Mouse (Mus musculus) MEL-GATA-1-ER (cell line): ENCODE measurements around the gene Rft1.

Experiments used
- DNase-seq: peaks from one replicate; pipeline ENCODE4 v3.0.0-alpha.2; 2012; ENCODE audit warnings: low read depth; ENCODE audit errors: extremely low read depth

The Rft1 gene

DNA sequence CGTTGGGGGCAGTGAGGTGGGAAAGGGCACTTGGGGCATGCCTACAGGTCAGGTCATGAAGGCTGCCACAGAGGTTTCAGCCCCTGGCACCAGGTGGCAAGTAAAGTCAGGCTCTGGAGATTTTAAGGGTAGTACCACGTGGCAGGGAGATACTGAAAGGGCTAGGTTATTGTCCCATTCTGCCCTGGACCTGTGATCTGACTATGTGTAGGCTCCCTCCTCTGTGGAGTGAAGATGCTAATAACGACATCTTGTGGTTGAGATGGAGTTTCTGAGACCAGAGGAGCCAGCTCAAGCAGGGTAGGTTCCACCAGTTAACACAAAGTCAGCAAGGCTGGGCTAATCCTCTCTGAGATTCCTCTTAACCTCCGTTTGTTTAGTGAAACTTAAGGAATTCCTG lies 24.3 kb upstream of the Rft1 start:
- DNase-seq, result no peak

DNA sequence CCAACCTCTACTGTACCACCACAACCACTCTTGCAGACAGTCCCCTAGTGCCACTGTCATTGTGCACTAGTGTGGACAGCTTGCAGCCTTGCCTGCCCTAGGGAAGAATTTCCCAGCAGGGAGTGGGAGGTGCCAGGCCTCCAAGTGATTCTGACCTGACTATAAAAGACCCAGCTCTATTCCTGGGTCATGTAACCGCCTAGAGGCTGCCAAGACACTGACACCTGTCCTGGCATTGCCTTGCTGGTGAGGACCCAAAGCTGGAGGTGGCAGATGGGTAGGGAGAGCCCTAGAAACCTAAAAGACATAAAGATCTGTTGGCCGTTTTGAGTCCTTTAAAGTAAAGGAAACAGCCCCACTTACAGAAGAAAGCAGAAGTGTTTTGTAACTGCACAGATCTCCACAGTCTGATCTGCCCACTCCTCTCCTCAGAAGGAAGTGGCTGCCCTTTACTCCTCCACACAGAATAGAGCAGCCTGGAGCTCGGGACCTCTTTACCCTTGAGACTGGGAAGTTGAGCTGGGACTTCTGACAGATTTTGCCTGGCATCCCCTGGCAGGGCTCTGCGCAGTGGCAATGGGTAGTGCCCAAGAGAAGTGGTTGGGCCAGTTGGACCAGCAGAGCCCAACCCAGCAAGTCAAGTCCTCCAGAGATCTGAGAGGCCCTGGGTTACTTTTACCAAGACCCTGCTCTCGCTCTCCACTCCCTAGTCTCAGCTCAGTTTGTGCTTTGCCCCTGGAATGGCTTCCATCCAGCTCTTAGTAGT lies 23.2 kb upstream of the Rft1 start:
- peak; percentile 66 for DNase-seq

DNA sequence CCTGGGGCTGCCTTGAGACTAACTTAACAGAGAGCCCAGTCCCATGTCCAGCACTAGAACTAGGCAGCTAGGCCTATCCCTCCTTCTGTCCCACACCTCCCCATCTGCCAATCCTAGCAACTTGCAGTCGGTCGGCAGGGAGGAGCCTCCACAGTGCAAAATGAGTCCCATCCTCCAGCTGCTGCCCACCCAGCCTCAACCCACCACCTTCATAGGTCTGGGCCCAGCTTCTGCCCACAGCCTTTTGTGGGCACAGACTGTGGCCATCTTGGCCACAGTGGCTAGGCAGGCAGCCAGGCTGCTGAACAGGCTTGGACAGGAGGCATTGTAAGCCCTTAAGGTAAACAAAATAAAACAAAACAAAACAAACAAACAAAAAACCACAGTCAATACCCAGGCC lies 22.3 kb upstream of the Rft1 start:
- DNase-seq, result no peak

DNA sequence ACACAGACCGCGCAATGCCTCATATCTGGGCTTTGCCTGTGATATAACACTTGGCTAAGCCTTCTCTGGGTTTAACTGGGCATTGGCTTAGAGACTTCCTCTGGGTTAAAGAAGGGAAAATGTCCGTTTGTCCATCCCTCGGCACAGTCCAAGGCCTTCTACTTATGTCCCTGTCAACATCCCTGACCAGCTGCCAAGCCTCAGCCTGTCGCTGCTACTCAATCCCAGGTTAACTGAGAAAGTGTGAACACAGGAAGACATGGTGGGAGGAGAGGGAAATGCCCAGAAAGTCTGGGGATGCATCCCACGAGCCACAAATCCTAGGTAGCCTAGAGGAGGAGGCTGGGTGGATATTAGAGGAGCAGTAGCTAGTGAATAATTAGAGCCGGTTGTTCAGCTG lies 20.5 kb upstream of the Rft1 start:
- DNase-seq, result no peak

DNA sequence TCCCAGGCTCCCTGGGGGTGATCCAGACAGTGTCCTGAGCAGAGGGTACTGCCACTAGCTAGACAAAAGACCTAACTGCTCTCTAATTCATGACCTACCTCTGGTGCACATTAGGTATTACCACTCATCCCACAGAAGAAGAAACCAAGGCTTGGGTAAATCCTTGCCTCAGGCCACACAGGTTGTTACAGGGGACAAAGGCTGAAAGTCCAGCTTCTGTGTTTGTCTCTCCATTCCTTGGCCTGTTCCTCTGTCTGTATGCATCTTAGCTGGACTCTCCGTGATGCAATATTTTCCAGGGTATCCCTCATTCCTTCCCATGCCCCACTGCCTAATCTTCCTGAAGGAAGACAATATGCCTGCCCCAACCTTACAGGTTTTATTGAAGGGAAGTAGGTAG lies 19.7 kb upstream of the Rft1 start:
- no peak for DNase-seq

DNA sequence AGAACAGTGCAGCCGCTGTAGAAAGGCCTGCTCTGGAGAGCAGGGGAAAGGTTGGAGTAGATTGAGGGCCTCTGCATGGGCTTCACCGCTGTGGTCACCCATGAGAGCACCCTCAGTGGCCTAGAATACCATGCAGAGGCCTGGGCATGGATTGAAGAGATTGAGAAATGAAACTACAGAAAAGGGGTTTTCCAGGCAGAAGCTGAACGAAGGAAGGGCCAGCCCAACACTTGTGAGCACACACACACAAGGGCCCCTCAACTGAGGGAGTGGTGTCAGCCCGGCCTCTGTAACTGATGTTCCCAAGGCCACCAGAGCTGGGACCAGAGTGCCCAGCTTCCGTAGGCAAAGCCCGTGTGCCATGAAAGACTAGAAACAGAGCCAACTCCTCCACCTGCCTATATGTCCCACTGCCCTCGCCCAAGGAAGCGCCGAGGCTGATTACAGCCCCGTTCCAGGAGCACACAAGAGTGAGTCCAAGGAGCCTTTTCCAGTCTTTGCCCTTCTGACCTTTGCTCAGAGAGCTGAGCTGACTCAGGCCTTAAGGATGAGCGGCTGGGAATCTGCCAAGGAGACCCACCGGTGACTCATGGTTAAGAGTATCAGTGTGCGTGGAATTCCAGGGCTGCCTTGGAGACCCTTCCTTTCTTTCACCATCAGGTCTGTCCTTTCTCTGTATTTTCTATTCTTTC lies 18.8 kb upstream of the Rft1 start:
- DNase-seq, result no peak

DNA sequence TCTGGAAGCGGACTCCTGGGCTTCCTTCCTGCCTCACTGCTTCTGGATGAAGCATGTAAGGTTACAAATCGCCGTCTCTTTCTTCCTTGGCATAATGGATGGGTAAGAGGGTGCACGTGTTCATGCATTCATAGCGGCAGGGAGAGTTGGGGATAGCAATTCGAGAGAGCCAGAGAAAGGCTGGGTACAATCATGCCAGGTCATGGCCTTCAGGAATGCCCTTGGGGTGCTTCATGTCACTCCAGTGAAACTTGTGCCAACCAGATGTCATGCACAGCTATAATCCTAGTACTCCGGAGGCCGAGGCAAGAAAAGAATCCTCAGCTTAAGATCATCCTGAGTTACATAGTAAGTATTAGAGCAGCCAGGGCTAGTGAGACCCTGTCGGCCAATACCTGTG lies 17.7 kb upstream of the Rft1 start:
- DNase-seq, result no peak

DNA sequence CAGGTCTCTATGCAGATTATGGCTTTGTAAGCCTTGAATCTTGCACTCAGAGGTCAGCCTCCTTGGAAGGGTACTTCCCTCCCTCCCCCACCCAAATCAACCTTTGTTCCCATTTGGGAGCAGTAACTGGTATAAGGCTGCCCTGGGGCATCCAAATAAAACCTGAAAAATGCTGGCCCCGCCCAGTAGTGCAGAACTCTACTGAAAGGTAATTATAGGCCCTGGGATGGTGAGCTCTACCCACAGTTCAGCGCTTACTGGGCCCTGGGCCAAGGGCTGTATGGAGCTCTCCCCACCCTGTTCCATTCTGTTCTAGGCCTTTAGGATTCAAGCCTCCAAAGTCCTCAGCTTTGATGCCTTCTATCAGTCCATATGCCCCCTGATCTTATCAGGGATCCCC lies 17.1 kb upstream of the Rft1 start:
- no peak for DNase-seq

DNA sequence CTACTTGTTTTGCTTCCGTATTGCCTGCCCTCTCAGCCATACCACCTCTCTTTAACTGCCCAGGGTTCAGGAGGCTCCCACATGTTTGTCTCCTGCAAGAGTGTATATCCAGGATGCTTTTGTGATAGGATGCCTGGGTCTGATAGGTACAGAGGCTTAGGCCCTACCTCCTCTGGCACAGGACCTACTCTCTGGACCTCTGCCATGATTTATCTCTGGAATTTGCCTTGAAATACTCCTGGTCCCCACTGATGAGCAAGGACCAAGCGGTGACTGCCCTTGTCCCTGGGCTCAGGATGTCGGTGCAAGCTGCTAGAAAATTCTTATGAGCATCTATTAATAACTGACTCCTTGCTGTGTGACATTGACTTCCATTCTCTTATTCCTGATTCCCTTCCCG lies 16.2 kb upstream of the Rft1 start:
- no peak for DNase-seq

DNA sequence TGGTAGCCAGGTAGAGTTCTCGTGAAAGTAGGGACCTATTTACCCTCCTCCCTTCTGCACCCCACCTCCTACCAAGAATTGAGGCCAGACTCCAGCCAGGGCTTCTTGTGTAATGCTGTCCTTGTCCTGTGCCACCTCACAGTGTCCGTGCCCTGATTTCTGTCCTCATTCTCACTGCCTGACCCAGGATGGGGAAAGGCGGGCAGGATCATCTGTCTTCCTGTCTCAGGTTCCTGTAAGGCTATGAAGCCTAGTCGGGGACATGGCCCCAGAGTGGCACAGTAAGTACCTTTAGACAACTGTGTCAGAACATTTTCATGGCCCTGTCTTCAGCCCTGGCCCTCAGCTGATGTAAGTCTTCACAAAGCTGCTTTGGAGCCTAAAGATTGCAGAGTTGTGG lies 15.5 kb upstream of the Rft1 start:
- no peak for DNase-seq

DNA sequence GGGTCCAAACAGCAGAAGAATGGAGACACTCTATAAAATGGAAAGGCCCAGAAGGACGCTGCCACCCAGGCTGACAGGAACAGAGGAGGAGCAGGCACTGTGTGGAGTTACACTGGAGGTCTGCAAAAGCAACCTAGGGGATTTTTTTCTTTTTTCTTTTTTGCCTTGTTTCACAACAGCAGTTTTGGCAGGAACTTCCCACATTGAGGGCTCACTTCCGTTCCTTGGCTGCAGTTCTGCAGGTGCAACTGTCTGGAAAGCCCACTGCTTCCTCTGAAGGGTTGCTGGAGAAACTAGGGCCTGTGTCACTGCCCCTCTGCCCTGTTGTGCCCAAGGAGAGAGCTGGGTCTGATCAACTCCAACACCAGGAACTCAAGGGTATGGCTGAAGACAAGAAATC lies 12.4 kb upstream of the Rft1 start:
- no peak for DNase-seq

DNA sequence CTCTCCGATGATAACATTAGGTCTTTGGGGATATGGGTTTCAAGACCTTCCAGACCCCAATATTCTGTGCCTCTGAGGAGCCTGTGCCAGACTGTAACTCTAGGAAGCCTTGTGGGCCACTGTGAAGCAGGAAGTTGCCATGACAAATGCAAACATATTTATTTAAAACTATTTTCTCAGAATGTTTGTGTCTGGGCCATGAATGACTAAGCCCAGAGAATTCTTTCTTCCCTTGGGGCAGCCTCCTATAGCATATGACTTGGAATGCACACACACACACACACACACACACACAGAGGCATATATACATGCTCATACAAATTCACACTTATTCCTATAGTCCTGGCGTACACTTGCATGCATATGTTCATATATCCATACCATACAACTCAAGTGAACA lies 10.1 kb upstream of the Rft1 start:
- DNase-seq, result no peak

DNA sequence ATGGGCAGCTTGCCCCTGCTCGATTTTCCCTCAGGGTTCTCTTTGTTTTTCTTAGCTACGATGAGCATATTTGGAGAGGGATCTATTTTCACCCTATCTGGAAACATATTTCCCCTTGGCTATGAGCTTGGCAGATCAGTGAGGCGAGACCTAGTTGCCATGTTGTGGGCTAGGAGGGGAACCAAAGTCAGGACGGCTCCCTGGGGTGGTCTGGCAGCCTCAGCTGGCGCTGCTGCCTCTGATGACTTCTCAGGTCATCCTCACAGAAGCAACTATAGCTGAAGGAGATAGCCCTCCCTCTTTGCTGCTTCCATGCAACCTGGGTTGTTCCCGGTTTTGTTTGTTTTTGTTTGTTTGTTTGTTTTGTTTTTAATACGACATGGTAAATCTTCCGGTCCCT lies 9.1 kb upstream of the Rft1 start:
- no peak for DNase-seq

DNA sequence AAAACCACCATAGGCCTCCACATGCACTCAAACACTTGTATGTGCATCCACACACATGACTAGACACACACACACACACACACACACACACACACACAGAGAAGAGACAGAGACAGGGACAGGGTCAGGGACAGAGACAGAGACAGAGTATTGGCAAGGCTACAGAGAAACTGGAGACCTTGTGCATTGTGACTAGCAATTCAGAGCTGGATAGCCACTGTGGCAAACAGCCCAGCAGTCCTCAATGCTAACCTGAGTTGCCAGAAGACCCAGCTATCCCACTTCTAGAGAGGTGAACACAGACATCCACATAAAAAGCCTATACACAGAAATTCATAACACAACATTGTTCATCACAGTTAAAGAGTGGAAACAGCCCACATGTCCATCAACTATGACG lies 7.7 kb upstream of the Rft1 start:
- DNase-seq, result no peak

DNA sequence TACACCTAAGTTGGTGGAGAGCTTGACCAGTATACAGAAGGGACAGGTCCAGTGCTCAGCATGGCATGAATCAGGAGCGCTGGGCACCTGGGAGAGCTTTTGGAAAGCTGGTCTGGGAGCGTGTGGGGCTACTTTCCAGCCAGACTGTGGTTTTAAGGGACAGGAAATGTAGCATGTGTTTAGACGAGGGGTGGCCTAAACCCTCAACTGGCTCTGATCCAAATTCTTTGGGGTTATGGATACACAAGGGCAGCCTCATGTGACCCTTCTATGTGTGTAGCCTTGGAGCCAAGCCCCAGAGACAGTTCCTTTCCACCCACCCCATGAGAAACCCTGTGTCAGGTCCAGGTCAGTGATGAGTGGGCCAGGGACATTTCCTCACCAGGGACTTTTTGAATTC lies 5.7 kb upstream of the Rft1 start:
- no peak for DNase-seq

DNA sequence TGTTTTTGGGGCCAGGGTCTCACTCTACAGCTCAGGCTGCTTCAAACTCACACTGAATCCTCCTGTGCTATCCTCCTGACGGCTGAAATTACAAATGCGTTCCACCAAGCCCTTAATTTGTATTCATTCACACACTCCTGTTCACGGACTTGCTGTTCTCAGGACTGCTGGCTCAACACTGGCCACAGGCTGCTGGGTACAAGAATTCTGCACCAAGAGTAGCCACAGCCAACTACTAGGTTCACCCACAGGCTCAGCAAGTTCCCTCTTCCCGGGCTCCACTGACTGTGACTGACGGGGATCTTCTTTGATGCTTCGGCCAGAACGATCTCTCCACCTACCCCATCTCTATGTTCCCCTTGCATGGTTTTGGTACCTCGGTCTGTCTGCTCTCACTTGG lies 4.4 kb upstream of the Rft1 start:
- no peak for DNase-seq

DNA sequence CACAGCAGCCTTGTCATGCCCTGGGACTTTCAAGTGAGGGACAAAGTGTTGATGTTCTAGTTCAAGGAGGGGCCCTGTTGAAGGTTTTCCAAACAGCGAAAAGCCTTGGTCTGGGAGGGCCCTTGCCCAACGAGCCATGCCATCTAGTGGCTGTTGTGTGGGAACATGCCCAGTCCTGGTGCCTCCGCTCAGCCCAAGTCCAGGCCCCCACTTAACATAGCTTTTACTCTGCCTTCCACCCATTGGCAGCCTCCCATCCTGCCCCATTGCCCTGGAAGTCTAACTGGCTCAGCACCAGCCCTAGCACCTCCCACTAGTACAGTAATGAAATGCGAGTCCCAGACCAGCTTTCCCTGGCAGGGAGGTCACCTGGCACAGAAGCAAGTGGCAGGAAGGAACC lies 3.2 kb upstream of the Rft1 start:
- no peak for DNase-seq

DNA sequence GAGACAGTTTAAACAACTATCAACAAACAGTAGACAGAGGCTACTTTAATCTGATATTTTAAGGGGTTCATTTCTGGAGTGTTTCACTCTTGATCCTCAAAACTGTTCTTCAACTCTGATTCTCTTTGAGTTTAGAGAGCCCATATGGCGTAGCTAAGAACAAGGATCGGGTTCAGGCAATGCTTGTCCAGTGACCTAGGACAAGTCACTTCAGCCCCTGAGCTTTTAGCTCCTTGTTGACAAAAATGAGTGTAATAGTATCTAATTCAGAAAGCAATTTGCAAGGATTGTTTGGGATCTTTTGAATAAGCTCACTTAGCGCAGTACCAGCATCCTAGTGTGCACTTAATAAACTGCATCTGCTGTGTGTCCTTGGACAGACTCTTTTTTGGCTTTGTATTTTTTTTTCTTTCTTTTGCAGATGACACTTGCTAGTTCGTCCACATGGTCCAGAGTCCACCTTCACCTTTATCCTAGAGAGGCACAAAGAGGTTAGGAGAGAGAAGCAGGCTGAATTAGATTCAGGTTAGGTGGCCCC lies 600 bp downstream of the Rft1 start:
- DNase-seq, result peak; percentile 17

DNA sequence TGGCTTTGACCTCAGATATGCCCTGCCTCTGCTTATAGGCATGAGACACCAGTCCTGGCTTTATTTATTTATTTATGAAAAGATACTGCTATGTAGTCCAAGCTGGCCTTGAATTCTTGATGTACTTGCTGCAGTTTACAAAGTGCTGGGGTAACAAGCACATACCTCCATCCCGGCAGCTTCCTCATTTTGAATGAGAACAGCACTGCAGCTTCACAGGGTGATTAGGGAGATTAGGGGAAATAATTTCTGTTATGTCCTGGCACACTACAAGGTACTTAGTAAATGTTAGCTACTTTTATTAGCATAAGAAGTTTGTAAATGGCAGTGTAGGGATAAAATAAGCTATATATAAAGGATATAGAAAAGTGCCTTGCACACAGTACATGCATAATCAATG lies 1.4 kb downstream of the Rft1 start:
- DNase-seq, result peak; percentile 84

DNA sequence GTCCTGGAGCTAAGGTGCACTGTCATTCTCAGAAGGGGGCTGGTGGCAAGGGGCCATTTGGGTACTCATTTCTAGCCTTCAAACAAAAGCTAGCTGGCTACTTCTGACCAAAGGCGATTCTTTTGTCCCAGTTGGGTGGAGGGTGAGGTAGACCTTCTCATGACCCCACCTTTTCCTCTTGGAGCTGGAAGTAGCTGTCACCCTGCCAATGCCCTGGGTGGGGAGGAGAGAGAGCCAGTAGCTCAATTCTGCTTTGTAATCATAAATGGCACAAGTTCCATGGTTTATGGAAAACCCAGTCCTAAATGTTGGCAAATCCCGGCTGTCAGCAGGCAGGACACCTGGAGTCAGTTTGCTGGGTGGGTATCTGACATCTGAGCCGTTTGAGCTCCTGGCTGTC lies 11.9 kb downstream of the Rft1 start:
- DNase-seq, result no peak

DNA sequence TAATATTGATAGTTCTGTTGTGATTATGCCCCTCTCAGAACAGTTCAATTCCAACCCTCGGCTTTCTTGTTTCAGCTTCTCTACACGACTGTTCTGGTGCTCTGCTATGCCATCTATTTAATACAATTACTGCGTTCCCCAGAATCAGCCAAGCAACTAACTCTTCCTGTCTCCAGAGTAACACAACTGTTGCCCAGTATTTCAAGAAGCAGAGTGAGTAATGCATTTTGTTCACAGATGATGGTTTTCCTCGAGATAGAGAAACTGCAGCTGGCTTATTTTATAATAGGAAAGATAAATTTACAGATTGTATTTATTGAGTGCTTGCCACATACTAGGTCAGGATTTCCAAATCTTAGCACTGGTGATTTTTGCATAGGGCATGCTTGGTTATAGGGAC lies 12.4 kb downstream of the Rft1 start:
- no peak for DNase-seq

DNA sequence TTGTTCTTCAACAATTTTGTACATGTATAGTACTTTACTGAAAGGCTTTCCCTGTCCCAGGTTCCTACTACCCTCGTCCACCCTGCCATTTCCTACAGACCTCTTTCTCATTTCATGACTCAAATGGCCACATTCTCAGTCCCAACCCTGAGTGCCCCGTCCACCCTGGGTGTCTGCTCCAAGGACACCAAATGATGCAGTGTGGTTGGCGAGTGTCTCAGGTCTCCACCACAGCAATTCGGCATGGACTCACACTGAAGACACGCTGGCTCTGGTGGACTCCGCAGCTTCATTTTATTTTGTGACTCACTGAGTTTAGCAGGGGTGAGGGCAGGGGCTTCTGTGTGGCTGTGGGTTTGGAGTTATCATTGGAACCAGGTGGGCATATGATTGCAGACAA lies 16.0 kb downstream of the Rft1 start:
- no peak for DNase-seq
